Mouse (Mus musculus): ENCODE measurements around the gene Pex12. TPM values are rescaled to one million over a fixed set of nuclear protein-coding genes. Genes with fewer than 3 reads are reported as not detected.

Gene Pex12
- polyA plus RNA-seq, 1 experiment from 2014 or later: 21.0 TPM

Other genes with a start within 250 kb of the Pex12 start
- 0.98 and 1.6 TPM in 2 replicates for gene Slfn2, start 237.5 kb downstream of the Pex12 start, polyA plus RNA-seq (2015; fragmentation: Nextera tagmentation; extraction: Ambion mirVana)
- gene Slfn1, start 185.7 kb downstream of the Pex12 start, polyA plus RNA-seq (2015; fragmentation: Nextera tagmentation; extraction: Ambion mirVana): 0.08 and 0.10 TPM in 2 replicates
- not detected in 2 replicates for gene Slfn4, start 127.4 kb downstream of the Pex12 start, polyA plus RNA-seq (2015; fragmentation: Nextera tagmentation; extraction: Ambion mirVana)
- 0.11 TPM in 1 of 2 replicates, not detected in the other for gene Slfn3, start 111.3 kb downstream of the Pex12 start, polyA plus RNA-seq (2015; fragmentation: Nextera tagmentation; extraction: Ambion mirVana)
- 0.12 and 0.15 TPM in 2 replicates for gene Slfn14, start 15.9 kb downstream of the Pex12 start, polyA plus RNA-seq (2015; fragmentation: Nextera tagmentation; extraction: Ambion mirVana)
- 109 and 116 TPM in 2 replicates for gene Ap2b1, start 3.6 kb downstream of the Pex12 start, polyA plus RNA-seq (2015; fragmentation: Nextera tagmentation; extraction: Ambion mirVana)
- gene Rasl10b, start 106.6 kb upstream of the Pex12 start, polyA plus RNA-seq (2015; fragmentation: Nextera tagmentation; extraction: Ambion mirVana): 12.0 and 21.1 TPM in 2 replicates
- 0.17 and 0.23 TPM in 2 replicates for gene Gas2l2, start 126.9 kb upstream of the Pex12 start, polyA plus RNA-seq (2015; fragmentation: Nextera tagmentation; extraction: Ambion mirVana)
- gene 1700020L24Rik, start 135.1 kb upstream of the Pex12 start, polyA plus RNA-seq (2015; fragmentation: Nextera tagmentation; extraction: Ambion mirVana): not detected in 2 replicates
- gene Mmp28, start 160.5 kb upstream of the Pex12 start, polyA plus RNA-seq (2015; fragmentation: Nextera tagmentation; extraction: Ambion mirVana): 2.5 and 3.6 TPM in 2 replicates
- gene Taf15, start 170.5 kb upstream of the Pex12 start, polyA plus RNA-seq (2015; fragmentation: Nextera tagmentation; extraction: Ambion mirVana): 17.6 and 19.9 TPM in 2 replicates
- not detected in 2 replicates for gene Heatr9, start 219.6 kb upstream of the Pex12 start, polyA plus RNA-seq (2015; fragmentation: Nextera tagmentation; extraction: Ambion mirVana)
- gene Ccl5, start 227.9 kb upstream of the Pex12 start, polyA plus RNA-seq (2015; fragmentation: Nextera tagmentation; extraction: Ambion mirVana): not detected in 2 replicates

Measured in midbrain, embryonic 13.5 days (tissue).